Mouse (Mus musculus): ENCODE data around the gene Lrrn3. TPM values are rescaled to one million over a fixed set of nuclear protein-coding genes. Genes with fewer than 3 reads are reported as not detected.

Gene Lrrn3
- 1.2 TPM for polyA plus RNA-seq (2017; shearing (Covaris generic))

DNA sequence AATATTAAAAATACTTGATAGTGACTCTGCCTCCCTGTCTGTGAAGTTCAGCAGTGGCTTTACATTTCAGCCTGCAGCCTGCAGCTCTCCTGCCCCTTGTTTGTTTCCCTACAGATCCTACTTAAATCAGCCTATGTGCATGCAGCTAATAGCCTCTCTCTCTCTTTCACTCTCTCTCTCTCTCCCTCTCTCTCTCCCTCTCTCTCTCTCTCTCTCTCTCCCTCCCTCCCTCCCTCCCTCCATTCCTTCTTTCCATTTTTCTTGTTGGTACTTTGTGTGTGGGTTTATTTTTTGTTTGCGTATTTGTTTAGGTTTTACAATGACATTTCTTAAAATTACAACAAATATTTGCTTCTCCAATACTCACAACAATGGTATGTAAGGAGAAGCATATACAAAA, at the start of gene Lrrn3:
Lrrn3 (minus strand) TSS at position 101 of the 400 bp plus-strand sequence.

